Mouse (Mus musculus): ENCODE data around the gene Ola1.

DNA sequence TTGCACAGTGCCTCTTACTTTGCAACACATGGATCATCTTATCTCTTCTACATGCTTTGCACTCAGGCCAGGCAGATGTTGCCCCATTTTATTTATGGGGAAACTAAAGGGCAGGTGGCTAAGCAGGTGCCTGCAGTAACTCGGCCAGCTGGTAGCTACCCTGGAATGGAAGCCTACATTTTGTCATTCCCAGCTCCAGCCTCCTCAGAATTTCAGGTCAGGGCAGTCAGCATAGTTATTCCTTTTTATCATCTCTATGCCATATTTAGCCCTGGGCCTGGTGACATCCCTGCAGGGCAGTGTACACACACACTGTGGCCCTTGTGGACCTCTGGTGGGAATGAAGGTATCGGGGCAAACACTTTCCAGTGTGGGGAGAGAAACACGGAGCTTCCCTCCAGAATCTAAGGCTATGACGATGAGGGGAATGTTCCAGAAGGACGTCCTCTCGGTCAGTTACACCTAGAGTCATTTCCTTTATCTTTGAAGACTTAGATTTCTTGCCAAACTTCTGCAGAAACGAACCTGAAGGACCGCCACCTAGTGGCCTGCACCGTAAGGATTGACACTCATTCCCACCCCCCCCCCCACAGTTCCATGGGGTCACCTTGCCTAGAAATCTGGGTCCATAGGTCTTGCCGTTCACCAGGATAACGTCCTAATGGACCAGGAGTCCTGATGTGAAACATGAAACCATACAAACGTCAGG, 159.0 kb downstream of the Ola1 start:
- TF ChIP-seq EP300 (IDR thresholded peaks at IDR 0.05; ENCODE audit: low read depth) = no peak
- TF ChIP-seq CTCF (IDR thresholded peaks at IDR 0.05; ENCODE audit: low read depth) = peak; percentile 64

Measured in liver, postnatal 0 days (tissue).